Comparison of ENCODE assay signal across 12 mouse cellular contexts in genomic region chr9:46075578-46075977, GRCm38 (mm10).
"Had no signal": no experiment of that assay in that cellular context is flagged by ENCODE, and none has a peak within 500 bp of the region (broad histone marks: within the 10 kb centered on the region; RNA-seq: fewer than 3 reads in every experiment).

No protein-coding gene starts in this region.

- DNase-seq: gastrocnemius, postnatal 14 days; gastrocnemius, postnatal 36 days; heart, adult 11 months; heart, adult 2 months; heart, postnatal 14 days; heart, postnatal 36 days; kidney, adult 11 months; kidney, adult 9 months; kidney, postnatal 14 days; kidney, postnatal 36 days; layer of hippocampus, postnatal 36 days; left cerebral cortex, postnatal 4 days had no signal
